Mouse (Mus musculus): ENCODE results near the gene Prrc2b.

Gene Prrc2b

DNA sequence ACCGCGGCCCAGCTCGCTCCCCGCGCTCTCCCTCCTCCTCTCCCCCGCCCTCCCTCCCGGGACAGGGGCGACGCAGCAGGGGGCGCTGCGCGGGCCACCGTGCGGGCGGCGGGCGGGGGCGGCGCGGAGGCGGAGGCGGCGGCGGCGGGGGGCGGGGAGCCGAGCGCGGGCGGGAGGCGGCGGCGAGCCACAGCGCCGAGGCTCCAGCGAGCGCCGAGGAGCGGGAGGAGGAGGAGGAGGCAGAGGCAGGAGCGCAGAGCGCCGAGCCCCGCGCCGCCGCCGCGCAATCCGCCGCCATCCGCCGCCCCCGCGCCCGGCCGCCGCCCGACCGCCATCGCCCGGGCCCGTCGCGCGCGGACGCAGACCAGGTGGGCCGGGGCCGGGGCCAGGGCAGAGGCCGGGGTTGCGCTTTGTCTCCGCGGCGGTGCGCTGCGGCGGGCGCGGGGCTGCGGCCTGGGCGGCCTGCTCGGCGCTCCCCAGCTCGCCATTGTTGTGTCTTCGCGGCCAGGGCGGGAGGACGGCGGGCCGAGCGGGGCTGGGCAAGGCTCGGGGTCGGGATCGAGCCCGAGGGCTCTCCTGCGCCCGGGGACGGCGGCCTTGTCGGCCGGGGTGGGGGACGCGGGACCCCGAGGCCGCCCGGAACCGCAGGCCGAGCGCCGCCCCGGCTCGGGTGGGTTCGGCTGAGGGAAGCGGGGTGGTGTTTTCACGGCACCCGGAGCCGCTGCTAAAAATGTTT is at the start of gene Prrc2b:
TSS of gene Prrc2b (plus strand) at position 159 of the 736 bp plus-strand sequence.
- no peak for DNase-seq (ENCODE audit: low read depth)

DNA sequence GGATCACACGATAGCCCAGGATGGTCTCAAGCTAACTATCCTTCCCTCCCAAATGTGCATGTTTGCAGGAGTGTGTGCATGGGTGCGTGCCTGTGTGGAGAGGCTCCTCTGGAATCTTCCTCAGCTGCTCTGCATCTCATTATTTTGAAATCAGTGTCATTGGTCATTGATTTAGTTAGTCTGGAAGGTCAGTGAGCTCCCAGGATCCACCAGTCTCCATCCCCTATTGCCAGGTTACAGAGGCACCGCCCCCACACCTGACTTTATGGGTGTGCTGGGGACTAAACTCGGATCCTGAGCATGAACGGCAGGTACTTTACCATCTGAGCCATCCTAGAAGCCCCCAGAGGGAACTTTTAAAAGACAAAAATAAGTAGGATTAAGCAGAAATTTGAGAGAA is 47.9 kb upstream of the Prrc2b start:
- DNase-seq (ENCODE audit: low read depth) = no peak

DNA sequence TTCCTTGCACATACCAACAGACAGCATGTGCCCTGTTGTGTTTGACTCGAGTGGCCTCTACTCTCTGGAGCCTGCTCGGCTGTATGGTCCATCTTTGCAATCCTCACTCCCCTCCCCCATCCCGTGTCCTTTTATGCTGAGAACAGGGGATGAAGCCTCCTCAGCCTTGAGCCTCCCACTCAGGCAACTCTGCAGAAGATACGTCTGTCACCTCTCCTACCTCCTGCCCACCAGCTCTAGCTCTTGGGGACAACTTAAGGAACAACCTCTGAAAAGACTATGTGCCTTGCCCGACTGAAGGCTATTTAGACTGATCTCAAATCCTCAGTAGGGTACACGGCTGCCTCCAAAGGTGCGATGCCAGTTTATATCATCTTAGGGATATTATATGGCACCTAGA is 47.3 kb upstream of the Prrc2b start:
- no peak for DNase-seq (ENCODE audit: low read depth)

DNA sequence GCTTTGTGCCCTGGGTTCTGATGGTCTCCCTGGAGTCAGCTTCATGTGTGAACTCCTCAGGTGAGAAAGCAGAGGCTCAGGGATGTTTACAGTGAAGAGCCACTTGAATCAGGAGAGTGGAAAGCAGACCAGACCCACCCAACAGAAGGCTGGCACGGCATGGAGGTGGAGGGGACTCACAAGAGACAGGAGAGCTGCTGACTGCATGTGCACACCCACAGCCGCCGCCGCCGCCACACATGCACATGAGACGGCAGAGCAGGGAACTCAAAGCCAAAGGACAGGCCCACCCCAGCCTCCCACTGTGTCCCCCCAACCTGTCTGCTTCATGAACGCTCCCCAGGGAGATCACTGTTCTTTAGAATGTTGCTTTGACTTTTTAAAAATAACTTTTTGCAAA is 46.8 kb upstream of the Prrc2b start:
- no peak for DNase-seq (ENCODE audit: low read depth)

DNA sequence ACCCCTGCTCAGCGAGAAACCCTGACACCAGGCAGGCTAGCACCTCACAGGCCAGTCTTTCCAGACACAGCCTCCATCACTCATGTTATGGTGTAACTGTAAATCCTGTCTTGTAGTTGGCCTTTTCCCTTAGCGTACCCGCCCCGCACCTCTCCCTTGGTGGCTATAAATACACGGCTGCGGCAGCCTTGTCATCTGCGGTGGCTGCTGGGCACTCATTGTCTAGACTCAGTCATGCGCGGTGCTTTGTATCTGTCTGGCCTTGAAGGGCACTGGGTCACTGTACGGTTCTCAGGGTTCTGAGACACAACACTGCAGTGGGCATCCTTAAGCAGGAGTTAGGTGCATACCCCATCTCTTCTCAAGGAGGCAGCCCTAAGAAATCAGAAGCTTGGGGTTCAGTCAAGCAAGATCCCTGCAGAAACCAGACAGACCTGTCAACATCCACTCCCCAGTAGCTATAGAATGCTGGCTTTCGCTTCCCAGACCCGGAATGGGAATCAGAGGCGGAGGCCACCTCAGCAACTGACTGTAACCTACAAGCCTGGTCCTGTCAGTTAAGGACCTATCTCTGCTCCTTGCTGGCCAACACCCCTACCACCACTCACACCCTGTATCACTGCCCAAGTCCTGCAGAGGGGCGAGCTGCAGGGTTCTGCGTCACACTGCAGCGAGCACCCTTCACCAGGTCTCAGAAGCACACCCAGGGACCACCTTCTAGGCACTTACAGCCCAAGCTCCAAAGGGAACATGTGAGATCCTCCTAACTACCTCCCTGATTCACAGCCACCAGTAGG is 45.6 kb upstream of the Prrc2b start:
- DNase-seq (ENCODE audit: low read depth) = no peak

DNA sequence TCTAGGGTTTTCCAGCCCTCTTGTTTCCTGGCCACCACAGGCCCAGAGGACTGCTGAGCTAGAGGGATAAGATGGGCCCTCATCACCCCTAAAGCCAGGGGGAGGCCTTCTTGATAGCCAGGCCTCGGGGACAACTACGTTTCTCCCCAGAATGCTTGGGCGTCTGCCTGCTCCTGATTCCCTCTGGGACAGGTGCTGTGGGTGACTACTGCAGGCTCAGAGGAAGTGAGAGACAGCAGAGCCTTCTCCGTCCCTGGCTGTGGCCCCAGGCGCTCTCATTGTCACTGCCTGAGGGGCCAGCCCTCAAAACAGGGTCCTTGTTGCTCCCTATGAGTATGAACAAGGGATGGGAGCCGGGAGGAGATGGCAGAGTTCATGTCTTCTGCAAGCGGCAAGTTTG is 45.0 kb upstream of the Prrc2b start:
- no peak for DNase-seq (ENCODE audit: low read depth)

DNA sequence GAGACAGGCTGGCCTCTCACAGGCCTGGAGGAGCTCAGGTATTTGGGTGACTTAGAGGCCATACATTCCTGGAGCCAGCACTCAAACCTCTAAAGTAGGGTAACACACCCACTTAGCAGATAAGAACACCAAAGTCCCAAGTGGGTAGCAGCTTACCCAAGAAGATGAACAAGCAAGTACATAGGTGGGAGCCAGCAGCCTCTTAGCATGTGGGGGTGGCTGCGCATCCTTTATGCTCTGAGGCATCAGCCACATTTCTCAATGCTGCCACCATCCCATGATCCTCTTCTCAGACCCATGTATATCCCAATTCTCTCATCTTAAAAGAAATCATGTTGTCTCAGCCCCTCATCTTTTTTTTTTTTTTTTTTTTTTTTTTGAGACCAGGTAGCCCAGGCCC is 39.6 kb upstream of the Prrc2b start:
- DNase-seq (ENCODE audit: low read depth) = no peak

DNA sequence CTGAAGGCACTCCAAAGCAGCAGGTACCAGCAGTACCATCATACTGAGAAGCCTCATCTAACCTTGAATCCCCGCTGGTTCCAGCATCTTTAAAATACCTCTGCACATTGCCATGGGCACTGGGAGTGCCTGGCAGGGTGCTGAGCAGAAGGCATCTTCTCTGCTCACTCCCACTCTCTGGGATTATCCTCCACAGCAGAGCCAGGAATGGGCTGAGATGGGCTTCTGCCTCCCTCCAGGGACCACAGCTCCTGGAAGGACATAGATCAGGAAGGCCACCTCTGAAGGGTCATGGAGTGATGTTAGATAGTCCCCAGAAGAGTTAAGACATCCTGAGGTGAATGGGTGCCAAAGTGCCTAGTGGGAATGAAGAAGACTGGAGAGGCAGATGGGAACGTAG is 38.3 kb upstream of the Prrc2b start:
- no peak for DNase-seq (ENCODE audit: low read depth)

DNA sequence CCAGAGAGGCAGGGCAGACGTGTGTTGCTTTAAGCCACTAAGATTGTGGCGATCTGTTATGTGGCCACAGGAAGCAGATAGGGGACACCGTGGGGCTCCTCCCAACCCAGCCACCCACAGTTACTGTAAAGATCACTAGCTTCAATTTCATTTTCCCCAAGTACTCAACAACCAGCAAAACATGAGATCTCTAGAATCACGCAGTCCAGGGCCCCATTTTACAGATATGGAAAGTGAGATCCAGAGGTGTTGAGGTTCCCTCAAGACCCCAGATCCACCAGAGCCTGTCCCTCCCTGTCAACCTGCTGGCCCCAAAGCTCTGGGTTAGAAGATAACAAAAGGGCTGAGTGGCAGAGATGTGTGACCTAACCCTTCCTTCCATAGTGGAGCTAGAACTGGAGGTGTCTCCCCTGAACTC is 35.0 kb upstream of the Prrc2b start:
- no peak for DNase-seq (ENCODE audit: low read depth)

DNA sequence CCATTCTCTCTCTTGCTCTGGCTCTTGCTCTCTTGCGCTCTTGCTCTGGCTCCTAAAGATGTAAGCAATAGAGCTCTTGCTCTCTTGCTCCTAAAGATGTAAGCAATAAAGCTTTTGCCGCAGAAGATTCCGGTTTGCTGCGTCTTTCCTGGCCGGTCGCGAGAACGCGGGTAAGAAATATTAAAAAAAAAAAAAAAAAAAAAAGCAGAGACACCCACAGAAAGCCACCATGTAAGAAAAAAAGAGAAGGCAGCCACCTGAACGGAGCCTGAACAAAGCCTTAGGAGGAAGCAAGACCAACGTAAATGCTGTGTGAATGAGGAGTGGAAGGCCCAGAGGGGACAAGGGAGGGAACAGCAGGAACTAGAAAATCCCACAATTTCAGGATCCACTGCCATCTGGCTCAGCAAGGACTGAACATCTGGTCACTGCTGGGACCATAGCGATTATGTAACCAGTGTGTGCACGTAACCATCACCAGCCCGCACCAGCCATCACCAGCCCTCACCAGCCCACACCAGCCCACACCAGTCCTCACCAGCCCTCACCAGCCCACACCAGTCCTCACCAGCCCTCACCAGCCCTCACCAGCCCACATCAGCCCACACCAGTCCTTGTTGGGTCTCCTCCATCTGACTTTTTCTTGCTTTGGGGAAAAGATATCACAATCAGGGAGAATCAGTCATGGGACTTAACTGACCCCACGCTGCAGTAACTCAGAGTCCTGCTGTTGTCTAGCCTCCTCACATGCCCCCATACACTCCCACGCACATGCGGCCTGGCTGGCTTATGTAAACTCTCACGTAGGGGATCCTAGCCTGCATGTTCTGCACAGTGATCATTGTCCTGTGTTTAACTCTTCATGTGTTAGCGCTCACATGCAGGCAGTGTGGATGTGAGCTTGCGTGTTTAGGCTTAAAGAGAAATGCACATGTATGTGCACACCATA is 30.8 kb upstream of the Prrc2b start:
- no peak for DNase-seq (ENCODE audit: low read depth)

DNA sequence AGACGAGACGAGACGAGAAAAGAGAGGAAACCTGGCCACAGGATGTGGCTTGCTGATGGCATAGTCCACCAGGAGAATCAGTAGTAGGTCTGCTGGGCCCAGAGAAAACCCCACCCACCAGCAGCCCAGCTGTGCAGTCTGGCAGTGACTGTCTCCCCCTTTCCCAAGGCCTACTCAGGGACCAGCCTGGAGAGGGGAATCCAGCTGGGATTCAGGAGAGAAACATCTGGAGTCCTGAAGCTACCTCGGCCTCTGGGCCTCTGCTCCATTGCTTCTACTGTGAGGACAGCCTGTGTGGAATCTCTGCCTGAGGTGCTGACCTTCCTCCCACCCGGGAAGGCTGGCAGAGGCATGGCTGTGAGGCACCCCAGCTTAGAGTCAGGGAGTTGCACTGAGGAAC is 29.7 kb upstream of the Prrc2b start:
- DNase-seq (ENCODE audit: low read depth) = no peak

DNA sequence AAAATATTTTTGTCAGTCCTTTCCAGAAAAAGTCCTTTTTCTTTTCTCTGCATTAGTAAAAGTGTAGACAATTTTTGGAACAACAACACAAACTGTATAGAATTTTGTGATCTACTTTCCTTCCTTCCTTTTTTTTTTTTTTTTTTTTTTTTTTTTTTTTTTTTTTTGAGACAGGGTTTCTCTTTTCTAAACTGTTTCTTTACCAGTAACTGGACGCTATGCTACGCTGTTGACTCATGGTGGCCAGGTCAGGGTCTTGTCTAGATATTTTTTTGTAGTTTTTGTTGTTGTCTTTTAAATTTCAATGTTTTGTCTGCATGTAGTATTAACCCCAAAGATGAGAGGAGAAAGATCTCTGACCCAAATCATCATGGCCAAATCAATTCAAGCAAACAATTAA is 29.1 kb upstream of the Prrc2b start:
- DNase-seq (ENCODE audit: low read depth) = no peak

DNA sequence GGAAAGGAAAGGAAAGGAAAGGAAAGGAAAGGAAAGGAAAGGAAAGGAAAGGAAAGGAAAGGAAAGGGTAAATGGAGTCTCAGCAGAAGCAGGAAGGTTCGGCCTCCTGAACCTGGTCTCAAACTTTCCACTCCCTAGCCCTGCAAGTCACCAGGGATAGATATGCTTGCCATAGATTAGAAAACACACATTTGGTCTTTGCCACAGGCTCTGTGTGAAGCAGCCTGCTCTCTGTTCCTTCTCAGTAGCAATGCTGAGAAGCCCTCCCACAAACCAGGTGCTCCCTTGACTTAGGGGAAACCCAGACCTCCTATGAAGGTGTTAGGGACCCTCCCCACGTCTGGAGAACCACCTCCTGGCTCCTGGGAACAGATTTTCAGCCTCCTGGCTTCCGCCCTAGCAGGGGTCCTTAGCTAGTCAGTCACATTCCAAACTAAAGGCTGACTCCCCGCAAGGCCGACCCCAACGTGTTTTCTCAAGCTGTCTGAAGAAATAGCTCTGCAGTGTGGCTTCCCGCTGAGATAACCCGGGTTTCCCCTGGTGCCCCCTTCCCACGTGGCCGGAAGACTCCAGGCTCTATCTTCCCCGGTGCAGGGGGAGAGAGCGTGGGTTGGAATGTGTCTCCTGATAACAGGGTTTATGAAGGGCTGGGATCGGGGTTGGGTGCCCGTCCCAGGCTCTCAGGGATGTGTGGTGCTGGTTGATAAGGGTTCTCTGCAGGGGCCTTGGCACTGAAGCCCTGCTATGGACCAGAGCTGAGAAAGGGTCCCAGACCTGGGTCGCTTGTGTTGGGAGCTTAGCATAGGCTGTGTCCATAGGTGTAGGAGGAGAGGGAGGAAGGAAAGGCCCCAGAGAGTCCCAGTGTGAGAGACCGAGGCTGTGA is 23.0 kb upstream of the Prrc2b start:
- peak; percentile 81 for DNase-seq (ENCODE audit: low read depth)

DNA sequence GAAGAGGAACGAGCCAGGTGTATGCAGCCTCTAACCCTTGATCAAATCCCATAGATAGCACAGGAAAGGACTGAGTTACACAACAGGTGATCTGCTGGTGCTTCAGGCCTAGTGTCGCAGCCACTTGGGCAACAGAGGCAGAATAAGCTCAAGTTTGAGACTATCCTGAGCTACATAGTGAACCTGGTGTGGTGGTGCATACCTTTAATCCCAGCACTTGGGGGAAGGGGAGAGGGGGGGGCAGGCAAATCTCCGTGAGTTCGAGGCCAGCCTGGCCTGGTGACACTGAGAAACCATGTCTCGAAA is 22.4 kb upstream of the Prrc2b start:
- DNase-seq (ENCODE audit: low read depth) = no peak

DNA sequence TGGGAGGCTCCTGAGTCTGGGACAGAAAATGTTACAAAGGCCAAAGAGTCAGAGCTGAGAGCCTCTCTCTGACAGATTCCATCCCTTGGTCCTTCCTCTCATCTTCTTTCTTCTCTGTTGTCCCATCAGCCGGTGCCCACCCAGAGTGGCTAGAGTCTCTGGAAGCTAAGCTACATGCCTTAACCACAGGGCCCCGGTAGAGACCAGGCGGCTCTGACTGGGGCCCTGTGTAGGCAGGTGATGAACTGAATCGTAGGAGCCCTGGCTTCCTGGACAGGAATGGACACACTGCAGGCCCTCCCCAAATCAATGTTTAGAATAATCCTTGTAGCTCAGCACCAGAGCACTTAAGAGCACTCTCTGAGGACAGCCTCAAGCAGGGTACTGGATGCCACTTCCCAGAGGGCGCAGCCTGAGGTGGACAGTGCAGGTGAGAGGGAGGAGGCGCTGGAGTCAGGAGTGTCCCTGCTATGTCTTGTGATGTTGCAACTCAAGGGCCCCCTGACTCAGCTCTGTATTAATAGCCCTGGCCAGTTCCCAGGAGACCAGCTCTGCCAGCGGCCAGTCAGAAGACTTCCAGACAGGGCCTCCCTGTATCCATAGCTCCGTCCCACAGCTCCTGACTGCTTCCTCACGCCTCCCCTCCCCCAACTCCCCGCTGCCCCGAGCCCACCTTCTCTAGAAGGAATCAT is 21.4 kb upstream of the Prrc2b start:
- DNase-seq (ENCODE audit: low read depth) = no peak

DNA sequence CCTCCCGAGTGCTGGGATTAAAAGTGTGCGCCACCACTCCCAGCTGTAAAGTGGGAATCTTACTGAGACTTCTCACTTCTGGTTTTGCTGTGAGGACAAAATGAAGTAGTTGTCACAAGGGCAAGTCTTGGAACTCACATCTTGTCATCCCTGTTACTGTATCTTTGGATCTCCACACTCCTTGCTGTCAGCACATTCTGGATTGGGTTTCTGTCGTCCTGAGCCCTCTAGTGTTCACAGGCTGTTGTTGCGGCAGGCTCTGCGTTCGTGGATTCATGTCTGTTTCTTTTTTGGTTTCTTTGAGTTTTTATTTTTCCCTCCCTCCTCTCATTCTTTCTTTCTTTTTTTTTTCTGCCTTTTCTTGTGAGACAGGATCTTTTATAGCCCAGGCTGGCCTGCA is 20.4 kb upstream of the Prrc2b start:
- peak; percentile 73 for DNase-seq (ENCODE audit: low read depth)

DNA sequence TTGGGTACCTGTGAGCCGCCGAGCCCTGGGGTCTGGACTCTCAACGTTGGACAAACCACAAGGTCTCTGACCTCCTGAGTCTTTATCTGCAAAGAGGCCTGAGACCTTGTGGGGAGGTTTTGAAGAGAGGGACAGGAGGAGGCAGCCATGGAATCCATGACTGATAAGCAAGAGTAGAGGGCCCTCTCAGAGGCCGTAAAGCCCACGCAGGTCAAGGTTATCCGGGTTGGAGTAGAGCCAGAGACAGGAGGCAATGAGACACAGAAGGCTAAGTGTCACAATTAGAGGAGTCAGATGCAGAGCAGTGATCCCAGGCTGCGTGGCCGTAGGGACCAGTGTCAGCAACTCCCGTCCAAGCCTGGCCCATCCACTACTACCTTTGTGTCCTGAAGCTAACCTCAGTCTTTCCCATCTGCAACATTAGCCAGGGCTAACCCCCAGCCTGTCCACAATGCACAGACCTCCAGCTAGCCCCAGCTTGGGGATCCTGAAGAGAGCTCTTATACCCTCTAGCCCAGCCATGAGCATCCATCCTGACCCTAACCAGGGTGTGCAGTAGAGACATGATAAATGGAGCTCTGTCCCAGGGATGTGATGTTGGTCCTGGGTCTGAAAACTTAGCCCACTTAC is 19.6 kb upstream of the Prrc2b start:
- no peak for DNase-seq (ENCODE audit: low read depth)

DNA sequence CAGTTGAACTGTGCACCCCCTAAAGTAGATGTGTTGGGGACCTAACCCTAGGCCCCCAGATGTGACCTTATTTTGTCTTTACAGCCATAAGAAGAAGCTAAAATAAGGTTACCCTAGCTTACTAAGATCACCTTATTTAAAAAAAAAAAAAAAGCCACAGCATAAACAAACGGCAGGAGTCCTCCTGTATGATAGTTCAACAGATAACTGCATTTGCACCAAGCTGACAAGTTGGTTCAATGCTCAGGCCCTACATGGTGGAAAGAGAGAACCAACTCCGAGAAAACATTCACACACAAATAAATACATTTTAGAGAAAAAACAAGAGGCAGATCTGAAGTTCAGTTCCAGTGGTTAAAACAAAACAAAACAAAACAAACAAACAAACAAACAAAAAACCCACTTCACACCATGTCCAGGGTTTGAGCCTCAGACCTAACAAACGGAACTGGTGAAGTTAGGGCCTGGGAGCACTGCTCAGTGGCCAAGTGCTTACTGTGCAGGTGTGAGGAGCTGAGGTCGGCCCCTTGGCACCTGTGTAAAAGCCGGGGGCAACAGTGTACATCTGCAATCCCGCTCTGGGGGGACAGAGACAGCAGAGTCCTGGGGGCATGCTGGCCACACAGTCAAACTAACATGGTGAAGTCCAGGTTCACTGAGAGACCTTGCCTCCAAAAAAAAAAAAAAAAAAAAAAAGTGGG is 18.9 kb upstream of the Prrc2b start:
- no peak for DNase-seq (ENCODE audit: low read depth)

DNA sequence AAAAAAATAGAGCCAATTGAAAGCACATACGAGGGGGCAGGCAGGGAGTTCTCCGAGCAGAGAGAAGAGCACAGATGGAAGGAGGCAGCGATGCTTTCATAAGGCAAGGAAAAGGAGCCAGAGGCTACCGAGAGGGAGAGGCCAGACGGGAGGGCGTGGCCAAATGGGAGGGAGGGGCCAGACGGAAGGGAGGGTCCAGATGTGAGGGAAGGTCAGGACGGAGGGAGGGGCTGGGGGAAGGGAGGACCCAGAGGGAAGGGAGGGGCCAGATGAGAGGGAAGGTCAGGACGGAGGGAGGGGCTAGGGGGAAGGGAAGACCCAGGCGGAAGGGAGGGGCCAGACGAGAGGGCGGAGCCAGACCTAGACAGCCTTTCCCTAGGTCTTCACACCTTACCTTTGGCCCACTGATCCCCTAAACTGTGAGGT is 18.3 kb upstream of the Prrc2b start:
- DNase-seq (ENCODE audit: low read depth) = peak; percentile 76

DNA sequence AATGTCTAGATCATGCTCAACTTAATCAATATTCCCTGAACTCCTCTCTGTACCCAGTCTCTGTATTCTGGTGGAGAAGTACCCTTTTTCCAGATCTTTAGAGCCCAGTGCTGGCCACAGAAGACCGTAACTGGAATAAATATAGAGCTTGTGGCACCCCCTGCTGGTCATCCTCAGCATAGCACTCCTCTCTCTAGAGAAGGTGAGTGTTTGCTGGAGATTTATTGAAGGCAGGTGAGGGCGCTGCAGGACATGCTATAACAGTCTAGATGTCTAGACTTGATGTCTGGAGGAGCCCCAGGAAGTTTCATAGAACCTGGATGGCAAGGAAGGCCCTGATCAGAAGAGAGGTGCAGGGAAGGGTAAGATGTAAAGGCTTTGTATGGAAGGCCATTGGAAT is 16.8 kb upstream of the Prrc2b start:
- DNase-seq (ENCODE audit: low read depth) = peak; percentile 90
